Mouse (Mus musculus): ENCODE results near the gene Prkca.

- no peak for TF ChIP-seq CTCF (IDR thresholded peaks at IDR 0.05; ENCODE audit: borderline replicate concordance, insufficient read depth, low read length)
- TF ChIP-seq POLR2A (IDR thresholded peaks at IDR 0.05; ENCODE audit: low read depth, low read length), result no peak
Measured at GRCm38 (mm10) chr11:108210749-108211148, 133.0 kb downstream of the Prkca start.
